Mouse (Mus musculus) heart, postnatal 0 days (tissue): Measurements from ENCODE around the gene Abca6.

Experiments
- CTCF ChIP-seq: IDR thresholded peaks from 2 replicates; pipeline ENCODE4 v1.5.1; 2016; ENCODE audit warnings: antibody characterized with exemption, control low read depth, low read depth
- EP300 ChIP-seq: IDR thresholded peaks from 2 replicates; pipeline ENCODE4 v1.6.1; 2016; ENCODE audit warnings: antibody characterized with exemption, low read depth

DNA sequence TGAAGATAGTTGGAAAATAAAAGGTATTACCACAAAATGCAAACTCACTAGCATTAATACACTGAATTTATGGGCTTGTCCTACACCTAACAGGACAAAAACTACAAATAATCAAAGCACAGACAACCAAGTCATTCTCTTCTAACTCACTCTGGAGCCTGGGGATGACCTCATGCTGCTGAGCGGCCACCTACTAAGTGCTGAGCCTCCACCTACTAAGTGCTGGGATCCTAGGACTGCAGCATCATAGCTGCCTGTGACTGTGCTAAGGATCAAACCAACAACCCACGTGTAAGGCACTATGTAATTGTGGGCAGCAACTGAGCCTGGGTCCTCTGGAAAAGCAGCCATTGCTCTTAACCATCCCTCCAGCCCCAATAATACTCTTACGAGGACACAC is 34.8 kb upstream of the Abca6 start:
- TF ChIP-seq CTCF = no peak
- TF ChIP-seq EP300 = no peak
